Mouse (Mus musculus): ENCODE data around the gene Sez6l2.

Sez6l2 gene

DNA sequence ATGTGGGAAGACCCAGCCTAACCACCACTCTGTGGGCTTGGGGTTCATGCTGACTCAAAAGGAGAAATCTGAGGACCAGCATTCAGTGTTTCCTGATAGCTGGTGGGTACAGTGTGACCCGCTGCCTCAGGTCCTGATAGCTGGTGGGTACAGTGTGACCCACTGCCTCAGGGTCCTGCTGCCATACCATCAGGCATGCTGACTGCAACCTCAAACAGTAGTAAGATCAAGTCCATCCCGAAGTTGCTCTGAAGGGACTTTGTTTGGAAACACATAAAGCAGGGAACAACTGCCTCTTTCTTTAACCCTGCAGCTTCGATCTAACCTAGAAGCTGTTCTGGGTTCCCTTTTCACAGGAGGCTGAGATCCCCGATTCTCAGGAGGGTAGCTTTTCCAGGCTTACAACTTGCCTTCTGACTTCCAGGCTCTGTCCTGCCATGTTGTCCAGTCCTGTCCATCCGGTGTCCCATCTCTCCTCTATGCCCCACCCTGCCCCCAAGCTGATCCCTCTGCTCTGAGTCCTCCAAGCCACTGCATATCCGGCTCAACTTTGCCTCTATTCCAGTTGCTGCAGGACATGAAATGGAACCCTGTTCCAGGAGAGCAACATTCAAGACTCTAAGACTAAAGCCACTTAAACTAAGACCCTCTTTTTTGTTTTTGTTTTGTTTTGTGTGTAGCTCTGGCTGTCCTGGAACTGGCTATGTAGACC is 57.1 kb downstream of the Sez6l2 start:
- DNase-seq (ENCODE audit: low read depth, low spot score), result no peak
- no peaks in the 10 kb centered on the region for H3K27me3 ChIP-seq (ENCODE audit: control insufficient read depth, insufficient read depth, low read length, poor library complexity, severe bottlenecking)
- no peaks in the 10 kb centered on the region for H3K36me3 ChIP-seq (ENCODE audit: control insufficient read depth, insufficient read depth, low read length, poor library complexity, severe bottlenecking)

DNA sequence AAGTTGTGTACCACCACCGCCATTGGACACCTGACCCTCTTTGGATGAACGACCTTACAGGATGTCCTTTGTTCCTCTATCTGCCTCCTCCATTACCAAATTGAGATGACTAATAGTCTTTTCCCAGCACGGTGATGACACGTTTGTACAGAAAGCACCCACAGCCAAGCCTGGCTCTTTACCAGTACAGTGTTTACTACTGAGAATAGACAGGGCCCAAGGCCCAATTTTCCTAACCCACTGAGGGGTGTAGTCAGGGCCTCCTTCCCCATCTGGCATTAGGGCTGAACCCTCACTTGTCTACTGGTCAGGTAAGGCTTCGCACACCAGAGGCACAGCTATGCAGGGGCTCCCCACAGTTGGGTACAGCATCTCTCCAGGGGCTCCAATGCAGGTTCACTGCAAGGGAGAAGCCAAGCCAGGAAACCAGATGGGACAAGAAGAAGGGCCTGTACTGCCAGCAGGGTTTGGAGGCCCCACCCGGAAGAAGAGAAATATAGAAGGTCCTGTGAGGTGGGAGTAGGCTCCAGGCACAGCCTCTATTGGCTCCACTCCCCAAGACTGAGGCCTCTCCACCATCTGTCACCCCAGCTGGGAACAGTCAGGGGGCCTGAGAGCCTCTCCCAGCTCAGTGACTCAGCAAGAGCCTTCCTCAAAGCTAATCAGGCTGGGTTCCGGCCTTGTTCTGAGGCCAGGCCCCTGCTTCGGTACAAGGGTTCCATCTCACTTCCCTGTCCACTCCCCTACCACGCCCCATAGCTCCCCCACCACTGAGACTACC is 58.1 kb downstream of the Sez6l2 start:
- H3K36me3 ChIP-seq (ENCODE audit: control insufficient read depth, insufficient read depth, low read length, poor library complexity, severe bottlenecking), result no peaks in the 10 kb centered on the region
- H3K27me3 ChIP-seq (ENCODE audit: control insufficient read depth, insufficient read depth, low read length, poor library complexity, severe bottlenecking), result no peaks in the 10 kb centered on the region
- DNase-seq (ENCODE audit: low read depth, low spot score), result peak; percentile 48

DNA sequence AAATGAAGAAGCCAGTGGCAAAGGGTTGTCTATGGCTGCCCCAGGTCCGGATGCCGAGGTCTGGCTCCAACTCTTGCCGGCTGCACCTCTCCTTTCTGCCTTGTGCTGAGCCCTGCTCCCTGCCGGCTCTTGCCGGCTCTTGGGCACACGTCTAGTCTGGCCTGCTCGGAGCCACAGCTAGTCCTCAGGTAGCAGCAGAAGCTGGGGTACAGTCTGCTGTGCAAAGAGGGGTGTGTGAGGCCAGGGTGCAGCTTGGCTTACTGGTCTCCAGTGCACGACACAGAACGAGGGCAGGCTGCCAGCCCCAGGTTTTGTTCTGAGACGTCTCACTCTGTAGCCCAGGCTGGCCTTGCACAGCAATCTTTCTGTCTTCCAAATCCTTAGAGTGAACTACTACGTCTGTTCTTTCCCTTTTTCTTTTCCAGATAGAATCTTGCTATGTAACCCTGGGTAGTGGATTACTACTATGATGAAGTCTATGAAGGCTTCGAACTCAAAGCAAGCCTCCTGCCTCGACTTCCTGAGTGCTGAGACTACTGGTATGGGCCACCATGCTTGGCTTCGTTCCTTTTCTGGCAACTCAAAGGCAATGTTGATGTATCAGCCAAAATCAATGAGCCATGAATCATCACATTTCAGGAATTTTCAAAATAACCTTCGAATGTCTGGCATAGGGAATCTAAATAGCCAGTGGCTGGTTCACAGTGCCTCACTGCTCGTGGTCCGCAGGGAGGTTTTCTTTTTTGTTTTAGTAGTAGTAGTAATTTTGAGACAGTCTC is 59.1 kb downstream of the Sez6l2 start:
- Histone ChIP-seq H3K36me3 (ENCODE audit: control insufficient read depth, insufficient read depth, low read length, poor library complexity, severe bottlenecking) (no peaks in the 10 kb centered on the region), H3K27me3 (ENCODE audit: control insufficient read depth, insufficient read depth, low read length, poor library complexity, severe bottlenecking) (no peaks in the 10 kb centered on the region)
- no peak for DNase-seq (ENCODE audit: low read depth, low spot score)

DNA sequence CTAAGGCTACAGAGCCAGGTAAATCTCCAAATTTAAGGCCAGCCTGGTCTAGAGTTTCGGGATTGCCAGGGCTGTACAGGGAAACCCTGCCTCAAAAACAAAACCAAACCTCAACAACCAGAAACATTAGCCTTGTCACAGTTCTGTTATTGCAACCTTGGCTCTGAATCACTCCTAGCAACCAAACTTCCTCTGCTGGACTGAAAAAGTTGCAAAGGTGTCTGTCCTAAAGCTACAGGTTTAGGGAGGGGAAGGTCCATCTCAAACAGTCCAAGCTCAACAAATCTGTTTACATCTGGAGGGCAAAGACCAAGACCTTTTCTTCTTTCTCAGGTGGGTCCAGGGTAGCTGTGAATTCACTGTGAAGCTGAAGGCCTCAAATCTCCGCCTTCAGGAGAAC is 60.7 kb downstream of the Sez6l2 start:
- Histone ChIP-seq H3K27me3 (ENCODE audit: control insufficient read depth, insufficient read depth, low read length, poor library complexity, severe bottlenecking) (no peaks in the 10 kb centered on the region), H3K36me3 (ENCODE audit: control insufficient read depth, insufficient read depth, low read length, poor library complexity, severe bottlenecking) (no peaks in the 10 kb centered on the region; the same call in 1 of the 2 replicates)
- no peak for DNase-seq (ENCODE audit: low read depth, low spot score)

DNA sequence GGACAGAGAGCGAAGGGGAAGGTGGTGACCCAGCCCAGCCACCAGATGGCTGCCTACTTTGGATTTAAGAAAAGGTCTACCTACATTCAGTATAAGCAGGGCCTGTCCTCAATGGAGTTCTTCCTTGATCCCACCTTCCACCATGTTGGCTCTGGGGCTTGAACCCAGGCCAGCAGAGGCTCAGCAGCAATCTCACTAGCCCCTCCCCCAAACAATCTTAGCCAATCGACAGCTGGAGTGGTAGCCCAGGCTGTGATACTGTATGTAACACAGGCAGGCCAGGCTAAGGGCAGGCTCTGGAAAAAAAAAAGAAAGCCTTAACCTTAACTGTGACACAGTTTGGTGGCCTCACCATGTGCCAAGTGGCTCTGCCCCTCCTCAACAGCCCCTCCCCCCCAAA is 61.4 kb downstream of the Sez6l2 start:
- H3K27me3 ChIP-seq (ENCODE audit: control insufficient read depth, insufficient read depth, low read length, poor library complexity, severe bottlenecking), result no peaks in the 10 kb centered on the region
- no peaks in the 10 kb centered on the region; the same call in 1 of the 2 replicates for H3K36me3 ChIP-seq (ENCODE audit: control insufficient read depth, insufficient read depth, low read length, poor library complexity, severe bottlenecking)
- DNase-seq (ENCODE audit: low read depth, low spot score), result no peak

DNA sequence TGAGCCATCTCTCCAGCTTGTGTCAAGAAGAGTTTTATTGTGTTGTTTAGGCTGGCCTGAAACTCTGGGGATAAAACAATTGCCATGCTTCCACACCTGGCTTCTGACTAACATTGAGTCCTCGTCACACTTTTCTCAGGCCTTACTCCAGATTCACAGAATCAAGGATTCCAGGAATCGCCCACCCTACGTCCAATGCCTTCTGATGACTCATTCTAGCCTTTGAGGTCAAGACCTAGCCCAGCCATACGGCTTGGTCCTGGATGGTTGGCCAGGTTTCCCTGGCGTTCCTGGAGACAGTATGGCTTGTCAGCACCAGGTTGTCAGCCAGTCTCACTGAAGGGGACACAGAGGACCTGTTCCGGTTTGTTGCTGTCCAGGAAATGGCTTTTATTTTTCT is 62.0 kb downstream of the Sez6l2 start:
- no peak for DNase-seq (ENCODE audit: low read depth, low spot score)

DNA sequence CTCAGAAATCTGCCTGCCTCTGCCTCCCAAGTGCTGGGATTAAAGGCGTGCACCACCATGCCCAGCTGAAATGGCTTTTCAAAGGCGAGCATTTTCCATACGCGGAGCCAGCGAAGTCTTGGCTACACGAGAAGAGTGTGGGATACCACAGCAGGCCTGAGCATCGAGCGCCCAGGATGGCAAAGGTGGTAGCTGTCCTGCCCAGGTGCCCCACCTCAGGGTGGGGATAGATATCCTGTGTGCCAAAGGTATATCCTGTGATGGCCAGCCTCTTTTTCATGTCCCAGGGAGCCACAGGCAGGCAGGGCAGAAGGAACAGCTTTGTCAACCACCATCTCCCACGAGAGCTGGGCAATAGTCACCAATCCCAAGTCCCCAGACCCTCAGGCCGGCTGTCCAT is 62.5 kb downstream of the Sez6l2 start:
- Histone ChIP-seq H3K27me3 (ENCODE audit: control insufficient read depth, insufficient read depth, low read length, poor library complexity, severe bottlenecking) (no peaks in the 10 kb centered on the region), H3K36me3 (ENCODE audit: control insufficient read depth, insufficient read depth, low read length, poor library complexity, severe bottlenecking) (no peaks in the 10 kb centered on the region; the same call in 1 of the 2 replicates)
- no peak for DNase-seq (ENCODE audit: low read depth, low spot score)

More for the DNA sequence above, 62.0 kb downstream of the Sez6l2 start:
- H3K27me3 ChIP-seq (ENCODE audit: control insufficient read depth, insufficient read depth, low read length, poor library complexity, severe bottlenecking), result no peaks in the 10 kb centered on the region
- H3K36me3 ChIP-seq (ENCODE audit: control insufficient read depth, insufficient read depth, low read length, poor library complexity, severe bottlenecking), result no peaks in the 10 kb centered on the region; the same call in 1 of the 2 replicates

DNA sequence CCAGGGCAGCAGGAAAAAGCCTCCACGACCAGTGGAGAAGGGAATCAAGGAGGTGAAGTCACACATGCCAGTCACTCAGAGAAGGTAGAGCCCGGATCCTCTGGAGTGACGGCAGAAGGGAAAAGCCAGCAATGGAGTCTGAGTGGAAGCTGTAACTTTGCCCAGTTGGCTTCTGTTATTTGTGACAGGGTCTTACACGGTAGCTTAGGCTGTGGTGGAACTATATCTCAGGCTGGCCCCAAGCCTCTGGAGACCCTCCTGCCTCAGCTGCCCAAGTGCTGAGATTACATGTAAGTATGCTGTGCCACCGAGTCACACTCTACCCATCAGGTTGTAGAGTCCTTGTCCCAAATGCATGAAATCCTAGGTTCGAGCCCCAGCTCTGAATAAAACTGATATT is 63.0 kb downstream of the Sez6l2 start:
- DNase-seq (ENCODE audit: low read depth, low spot score), result no peak
- H3K27me3 ChIP-seq (ENCODE audit: control insufficient read depth, insufficient read depth, low read length, poor library complexity, severe bottlenecking), result no peaks in the 10 kb centered on the region
- no peaks in the 10 kb centered on the region; the same call in 1 of the 2 replicates for H3K36me3 ChIP-seq (ENCODE audit: control insufficient read depth, insufficient read depth, low read length, poor library complexity, severe bottlenecking)

DNA sequence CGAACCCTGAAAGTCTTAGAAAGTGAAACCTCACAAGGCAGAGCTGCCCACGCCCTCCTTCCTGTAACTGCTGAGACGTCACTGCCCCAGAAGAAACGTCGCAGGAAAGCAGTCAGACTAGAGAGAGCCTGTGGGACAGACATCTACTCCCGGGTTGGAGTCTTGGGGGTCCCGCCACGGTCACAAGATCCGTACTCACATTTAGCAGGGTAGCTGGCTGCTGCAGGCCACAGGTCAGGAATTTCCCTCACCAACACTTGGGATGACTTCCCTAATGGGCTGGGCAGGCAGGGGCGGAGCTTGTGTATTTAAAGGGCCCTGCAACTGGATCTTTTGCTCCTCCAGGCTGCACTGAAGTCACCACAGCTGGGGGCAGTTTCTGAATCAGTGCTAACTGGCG is 64.0 kb downstream of the Sez6l2 start, which contains the start of gene Mvp:
Gene Mvp (minus strand): TSS at position 302 of the 400 bp plus-strand sequence.
- Histone ChIP-seq H3K36me3 (ENCODE audit: control insufficient read depth, insufficient read depth, low read length, poor library complexity, severe bottlenecking) (no peaks in the 10 kb centered on the region; the same call in 1 of the 2 replicates), H3K27me3 (ENCODE audit: control insufficient read depth, insufficient read depth, low read length, poor library complexity, severe bottlenecking) (no peaks in the 10 kb centered on the region)
- DNase-seq (ENCODE audit: low read depth, low spot score), result peak; percentile 75

DNA sequence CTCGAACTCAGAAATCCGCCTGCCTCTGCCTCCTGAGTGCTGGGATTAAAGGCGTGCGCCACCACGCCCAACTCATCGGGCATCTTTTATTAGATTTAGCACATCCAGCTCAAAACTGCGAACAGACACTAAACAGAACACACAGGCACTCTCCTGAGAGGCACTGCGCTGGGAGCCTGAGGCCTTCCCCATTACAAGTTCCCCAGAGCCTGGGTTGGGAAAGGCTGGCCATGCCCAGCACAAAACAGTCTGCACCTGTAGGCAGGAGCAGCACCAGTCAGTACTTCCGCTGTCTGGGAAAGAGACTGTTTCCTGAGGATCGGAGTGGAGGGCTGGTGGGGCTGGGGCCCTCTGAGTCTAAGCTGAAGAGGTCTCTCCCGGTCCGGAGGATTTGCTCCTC is 64.6 kb downstream of the Sez6l2 start:
- DNase-seq (ENCODE audit: low read depth, low spot score), result no peak
- H3K36me3 ChIP-seq (ENCODE audit: control insufficient read depth, insufficient read depth, low read length, poor library complexity, severe bottlenecking), result no peaks in the 10 kb centered on the region; the same call in 1 of the 2 replicates
- no peaks in the 10 kb centered on the region for H3K27me3 ChIP-seq (ENCODE audit: control insufficient read depth, insufficient read depth, low read length, poor library complexity, severe bottlenecking)

DNA sequence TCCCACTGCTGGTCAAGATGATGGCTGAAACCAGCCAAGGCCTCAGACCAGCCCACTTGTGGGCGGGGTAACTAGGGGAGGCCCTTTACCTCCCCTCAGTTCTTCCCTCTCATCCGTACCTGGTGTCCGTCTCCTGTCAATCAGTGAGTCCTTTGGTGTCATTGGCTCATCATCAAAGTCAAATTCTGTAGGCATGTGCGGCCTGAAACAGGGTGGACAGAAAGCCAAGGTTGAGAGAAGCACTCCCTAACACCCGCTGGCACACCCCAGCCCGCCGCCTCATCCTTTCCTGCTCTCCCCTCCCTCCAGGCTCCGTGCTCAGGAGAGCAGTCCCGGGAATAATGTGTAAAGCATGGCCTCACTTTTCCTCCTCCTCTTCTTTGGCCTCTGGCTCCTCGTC is 65.7 kb downstream of the Sez6l2 start:
- Histone ChIP-seq H3K27me3 (ENCODE audit: control insufficient read depth, insufficient read depth, low read length, poor library complexity, severe bottlenecking) (no peaks in the 10 kb centered on the region), H3K36me3 (ENCODE audit: control insufficient read depth, insufficient read depth, low read length, poor library complexity, severe bottlenecking) (no peaks in the 10 kb centered on the region; the same call in 1 of the 2 replicates)
- DNase-seq (ENCODE audit: low read depth, low spot score), result peak; percentile 46

DNA sequence TGATC is 65.9 kb downstream of the Sez6l2 start, which contains the start of gene Pagr1b:
Gene Pagr1b (minus strand): TSS at position 4 of the 5 bp plus-strand sequence.
- DNase-seq (ENCODE audit: low read depth, low spot score), result no peak
- H3K27me3 ChIP-seq (ENCODE audit: control insufficient read depth, insufficient read depth, low read length, poor library complexity, severe bottlenecking), result no peaks in the 10 kb centered on the region
- H3K36me3 ChIP-seq (ENCODE audit: control insufficient read depth, insufficient read depth, low read length, poor library complexity, severe bottlenecking), result no peaks in the 10 kb centered on the region; the same call in 1 of the 2 replicates

DNA sequence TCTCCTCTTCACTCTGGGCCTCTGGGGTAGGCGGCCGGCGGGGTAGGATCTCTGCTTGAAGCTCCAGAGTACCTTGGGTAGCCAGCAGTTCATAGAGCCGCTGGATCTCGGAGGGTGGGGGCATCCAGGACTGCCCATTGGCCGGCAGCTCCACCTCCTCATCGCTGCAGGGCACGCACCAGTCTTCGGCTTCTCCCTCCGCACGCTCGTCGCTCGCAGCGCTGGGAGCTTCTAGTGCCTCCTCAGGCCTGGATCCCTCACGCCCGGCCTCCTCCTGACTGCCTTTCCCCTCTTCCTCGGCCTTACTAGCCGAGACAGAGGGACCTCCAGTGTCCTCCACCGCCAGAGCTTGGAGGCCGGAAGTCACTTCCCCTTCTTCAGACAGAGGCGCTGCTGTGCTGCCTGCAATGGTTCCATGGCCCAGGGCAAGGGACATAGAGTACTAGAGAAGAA is 66.1 kb downstream of the Sez6l2 start:
- no peak for DNase-seq (ENCODE audit: low read depth, low spot score)
- H3K27me3 ChIP-seq (ENCODE audit: control insufficient read depth, insufficient read depth, low read length, poor library complexity, severe bottlenecking), result no peaks in the 10 kb centered on the region
- H3K36me3 ChIP-seq (ENCODE audit: control insufficient read depth, insufficient read depth, low read length, poor library complexity, severe bottlenecking), result no peaks in the 10 kb centered on the region; the same call in 1 of the 2 replicates

DNA sequence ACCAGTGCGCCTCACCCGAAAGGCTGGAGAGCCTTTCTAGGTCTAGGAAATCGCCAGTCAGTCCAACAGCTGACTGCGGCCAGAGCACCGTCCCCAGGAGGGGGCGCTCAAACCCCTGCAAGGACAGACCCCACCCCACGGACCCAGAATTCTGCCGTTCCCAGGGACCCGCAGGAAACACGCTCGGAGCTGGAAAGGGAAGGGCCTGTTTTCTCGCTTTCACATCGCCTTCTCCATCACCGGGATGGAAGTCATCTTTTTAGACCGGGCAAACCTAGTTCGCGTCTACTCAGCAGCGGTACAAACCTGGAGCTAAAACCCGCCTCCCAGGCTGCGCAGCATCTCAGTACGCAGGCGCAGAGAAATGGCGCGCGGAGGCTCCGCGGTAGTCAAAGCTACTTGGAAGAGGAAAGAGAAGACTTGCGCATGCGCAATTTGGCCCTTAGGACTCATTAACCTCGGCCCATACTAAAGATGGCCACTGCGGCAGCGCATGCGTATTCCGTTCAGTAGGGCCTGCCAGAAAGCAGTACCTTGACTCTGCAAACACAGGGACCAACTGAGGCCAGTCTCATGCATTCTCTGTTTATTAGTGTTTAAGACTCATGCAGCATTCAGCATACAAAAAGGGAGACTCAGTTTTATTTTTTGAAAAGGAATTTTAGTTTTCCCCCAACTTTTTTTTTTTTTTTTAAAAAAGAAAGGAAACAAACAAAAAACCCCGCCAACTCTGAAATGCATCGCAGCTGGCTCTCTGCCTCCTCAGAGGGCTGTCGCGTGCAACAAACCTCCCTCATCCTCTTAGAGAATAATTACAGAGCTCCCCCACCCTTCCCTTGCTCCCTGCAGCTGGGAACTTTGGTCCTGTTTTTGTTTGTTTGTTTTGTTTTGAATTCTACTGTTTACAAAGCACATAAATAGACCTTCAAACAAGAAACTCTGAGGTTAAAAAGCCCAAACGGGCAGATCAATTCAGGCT is 66.9 kb downstream of the Sez6l2 start, which contains the start of gene Pagr1a:
Gene Pagr1a (minus strand): TSS at position 382 of the 979 bp plus-strand sequence.
- Histone ChIP-seq H3K27me3 (ENCODE audit: control insufficient read depth, insufficient read depth, low read length, poor library complexity, severe bottlenecking) (no peaks in the 10 kb centered on the region), H3K36me3 (ENCODE audit: control insufficient read depth, insufficient read depth, low read length, poor library complexity, severe bottlenecking) (no peaks in the 10 kb centered on the region; the same call in 1 of the 2 replicates)
- DNase-seq (ENCODE audit: low read depth, low spot score), result peak; percentile 100

Data from splenic B cell, adult 2 months (primary cell).